In genomic region chr5:65864486-65864885, GRCm38 (mm10) we compare ENCODE assay signal across 26 mouse cellular contexts. TPM values are rescaled to one million over a fixed set of nuclear protein-coding genes. Genes with fewer than 3 reads are reported as not detected.
DNase-seq lines count a peak whose midpoint lies in the region; ATAC-seq and TF ChIP-seq lines count a peak whose summit lies in the region.
"Had no signal": no experiment of that assay in that cellular context is flagged by ENCODE, and none has a peak within 500 bp of the region (broad histone marks: within the 10 kb centered on the region; RNA-seq: fewer than 3 reads in every experiment).

No protein-coding gene starts in this region.

- no peak for ATAC-seq in heart, embryonic 15.5 days (replicated peaks; ENCODE audit: insufficient number of reproducible peaks, insufficient read depth, low FRiP score, low read depth)
- ATAC-seq in liver, embryonic 13.5 days (ENCODE audit: low read depth), result no peak
- ATAC-seq: activated CD4-positive, CD25-positive, alpha-beta regulatory T cell, adult 4 months; forebrain, embryonic 15.5 days; lung, postnatal 0 days; midbrain, embryonic 15.5 days had no signal

- no peak for TF ChIP-seq CTCF in small intestine, adult 2 months (IDR thresholded peaks at IDR 0.05; ENCODE audit: extremely low read depth, insufficient read length, insufficient replicate concordance, low read depth, low read length)

- H3K4me2 ChIP-seq in heart, embryonic 15.5 days, result no peak overlapping the region
- peak overlapping the region; percentile 35 for H3K4me2 ChIP-seq in liver, embryonic 13.5 days
- H3K4me2 ChIP-seq: forebrain, embryonic 15.5 days; midbrain, embryonic 15.5 days had no signal

- no peak for TF ChIP-seq POLR2A in small intestine, adult 2 months (IDR thresholded peaks at IDR 0.05; ENCODE audit: low read depth, low read length)

- 82% methylated on average over 7 of the region's 7 CpGs for WGBS in heart, embryonic 15.5 days
- 68% methylated on average over 7 of the region's 7 CpGs for WGBS in liver, embryonic 13.5 days (ENCODE audit: insufficient replicate concordance)
- 80% methylated on average over 7 of the region's 7 CpGs for WGBS in small intestine, adult 2 months

- H3K4me1 ChIP-seq in heart, embryonic 15.5 days (replicated peaks), result peaks cover 4% of the 10 kb centered on the region; the same call in 1 of the 2 replicates
- H3K4me1 ChIP-seq in liver, embryonic 13.5 days (replicated peaks), result peaks cover 23% of the 10 kb centered on the region
- peaks cover 1% of the 10 kb centered on the region; the same call in 1 of the 2 replicates for H3K4me1 ChIP-seq in small intestine, adult 2 months (ENCODE audit: control insufficient read depth, insufficient read depth, insufficient read length, low read length)
- H3K4me1 ChIP-seq: forebrain, embryonic 15.5 days; midbrain, embryonic 15.5 days had no signal

- no peak overlapping the region for H3K27ac ChIP-seq in heart, embryonic 15.5 days
- no peak overlapping the region for H3K27ac ChIP-seq in liver, embryonic 13.5 days
- H3K27ac ChIP-seq in small intestine, adult 2 months (ENCODE audit: insufficient read depth, low read depth, low read length), result peak overlapping the region; percentile 17; the same call in 1 of the 2 replicates
- H3K27ac ChIP-seq: forebrain, embryonic 15.5 days; heart, embryonic 10.5 days; layer of hippocampus, adult 2 months; midbrain, embryonic 15.5 days; stomach, postnatal 0 days had no signal

- no peak for DNase-seq in heart, postnatal 14 days
- DNase-seq in thymus, postnatal 0 days (ENCODE audit: low spot score), result peak; percentile 38
- DNase-seq in thymus, postnatal 25 days, result no peak
- DNase-seq in liver, embryonic 13.5 days, result no peak
- DNase-seq in c-Kit-positive CD71-positive TER-119-positive erythroid progenitor cells, embryonic 14.5 days (ENCODE audit: low spot score), result no peak
- no peak for DNase-seq in kidney, postnatal 4 days
- DNase-seq: adrenal gland, postnatal 36 days; cerebellum, adult 8-10 months; gastrocnemius, postnatal 25 days; kidney, adult 11 months; kidney, postnatal 10 days; layer of hippocampus, postnatal 36 days; right cerebral cortex, postnatal 25 days; thymus, postnatal 14 days had no signal

- H3K36me3 ChIP-seq in heart, embryonic 15.5 days, result no peaks in the 10 kb centered on the region
- no peaks in the 10 kb centered on the region for H3K36me3 ChIP-seq in liver, embryonic 13.5 days
- H3K36me3 ChIP-seq in small intestine, adult 2 months (ENCODE audit: control insufficient read depth, insufficient read depth, low read length), result no peaks in the 10 kb centered on the region
- H3K36me3 ChIP-seq: forebrain, embryonic 15.5 days; G1E; heart, embryonic 10.5 days; midbrain, embryonic 15.5 days had no signal

- intact Hi-C loops in heart, postnatal 14 days (cut with DNase I), result no loop called here

- peak overlapping the region; percentile 24; the same call in 1 of the 2 replicates for H3K4me3 ChIP-seq in heart, embryonic 15.5 days
- peak overlapping the region; percentile 33 for H3K4me3 ChIP-seq in liver, embryonic 13.5 days (replicated peaks)
- peak overlapping the region; percentile 40 for H3K4me3 ChIP-seq in small intestine, adult 2 months (ENCODE audit: low read depth, low read length)
- H3K4me3 ChIP-seq: erythroblast, embryonic 14.5 days; forebrain, embryonic 15.5 days; heart, embryonic 10.5 days; midbrain, embryonic 15.5 days had no signal

- no peak overlapping the region for H3K9ac ChIP-seq in heart, embryonic 15.5 days
- no peak overlapping the region for H3K9ac ChIP-seq in liver, embryonic 13.5 days
- H3K9ac ChIP-seq: forebrain, embryonic 15.5 days; midbrain, embryonic 15.5 days had no signal

- no peaks in the 10 kb centered on the region for H3K9me3 ChIP-seq in heart, embryonic 15.5 days (replicated peaks)
- H3K9me3 ChIP-seq in liver, embryonic 13.5 days (replicated peaks), result no peaks in the 10 kb centered on the region
- H3K9me3 ChIP-seq: forebrain, embryonic 15.5 days; G1E; heart, embryonic 10.5 days; midbrain, embryonic 15.5 days had no signal

- H3K27me3 ChIP-seq in heart, embryonic 15.5 days, result no peaks in the 10 kb centered on the region
- no peaks in the 10 kb centered on the region for H3K27me3 ChIP-seq in liver, embryonic 13.5 days
- H3K27me3 ChIP-seq in small intestine, adult 2 months (ENCODE audit: control insufficient read depth, insufficient read depth, low read length), result no peaks in the 10 kb centered on the region
- H3K27me3 ChIP-seq: forebrain, embryonic 15.5 days; midbrain, embryonic 15.5 days had no signal

RNA-seq across cellular contexts. Expression of gene Rhoh, which starts 3.5 kb away (rescaled TPM):
- polyA plus RNA-seq in heart, embryonic 15.5 days (2015; fragmentation: Nextera tagmentation; extraction: Ambion mirVana), result 1.2 and 7.7 TPM in 2 replicates
- 1 to 10 TPM in 1 of 2 experiments, under 1 TPM in 1; 0.57 to 4.5 TPM for total RNA-seq in heart, postnatal 14 days (2021)
- polyA plus RNA-seq in thymus, postnatal 0 days (2015; fragmentation: Nextera tagmentation; extraction: Ambion mirVana), result 174 and 206 TPM in 2 replicates
- polyA plus RNA-seq in liver, embryonic 13.5 days (2015; fragmentation: Nextera tagmentation; extraction: Ambion mirVana), result 1.6 and 1.7 TPM in 2 replicates
- 2.1 and 3.2 TPM in 2 replicates for polyA plus RNA-seq in small intestine, adult 2 months (2012; rRNA removed)
- polyA plus RNA-seq: C2C12; erythroblast, embryonic 14.5 days; G1E had no signal

Comparison
In these comparisons a context has a peak if more than half of its experiments do, and no peak if none do; other contexts are left out.
1. RNA of gene Rhoh, which starts 3.5 kb away (polyA plus RNA-seq): 174 to 206 TPM in thymus, postnatal 0 days; 2.1 to 3.2 TPM in small intestine, adult 2 months, 1.6 to 1.7 TPM in liver, embryonic 13.5 days and 1.2 to 7.7 TPM in heart, embryonic 15.5 days; every median in the first group is over 10 times any median in the second.
2. Peak in every context shown above with its lines, with median percentiles within 50 percentile points of each other: H3K4me3 ChIP-seq.